Comparison of ENCODE assay signal across 20 mouse cellular contexts in genomic region chr5:129856414-129856813, GRCm38 (mm10). TPM values are rescaled to one million over a fixed set of nuclear protein-coding genes. Genes with fewer than 3 reads are reported as not detected.
DNase-seq lines count a peak whose midpoint lies in the region; ATAC-seq and TF ChIP-seq lines count a peak whose summit lies in the region.
"Had no signal": no experiment of that assay in that cellular context is flagged by ENCODE, and none has a peak within 500 bp of the region (broad histone marks: within the 10 kb centered on the region; RNA-seq: fewer than 3 reads in every experiment).

No protein-coding gene starts in this region.

- no peaks in the 10 kb centered on the region for H3K4me1 ChIP-seq in intestine, postnatal 0 days (replicated peaks; ENCODE audit: control insufficient read depth, insufficient read depth, low read length)
- H3K4me1 ChIP-seq in intestine, embryonic 16.5 days (ENCODE audit: control insufficient read depth, insufficient read depth, low read length): no peaks in the 10 kb centered on the region
- no peaks in the 10 kb centered on the region for H3K4me1 ChIP-seq in midbrain, postnatal 0 days (ENCODE audit: insufficient read depth, low read length)
- no peaks in the 10 kb centered on the region for H3K4me1 ChIP-seq in midbrain, embryonic 14.5 days (ENCODE audit: control insufficient read depth, insufficient read depth, low read length)
- H3K4me1 ChIP-seq: embryonic facial prominence, embryonic 12.5 days; limb, embryonic 12.5 days; neural tube, embryonic 12.5 days had no signal

- H3K4me3 ChIP-seq in intestine, postnatal 0 days (ENCODE audit: low read depth, low read length): no peak overlapping the region
- H3K4me3 ChIP-seq in intestine, embryonic 16.5 days (ENCODE audit: low read length): no peak overlapping the region
- no peak overlapping the region for H3K4me3 ChIP-seq in midbrain, postnatal 0 days (ENCODE audit: low read depth, low read length)
- H3K4me3 ChIP-seq in midbrain, embryonic 14.5 days (replicated peaks; ENCODE audit: low read depth, low read length): no peak overlapping the region
- H3K4me3 ChIP-seq: embryonic facial prominence, embryonic 12.5 days; limb, embryonic 12.5 days; neural tube, embryonic 12.5 days had no signal

- H3K4me2 ChIP-seq in intestine, postnatal 0 days (replicated peaks; ENCODE audit: low read depth): no peak overlapping the region
- H3K4me2 ChIP-seq in intestine, embryonic 16.5 days (ENCODE audit: low read depth, low read length): no peak overlapping the region
- H3K4me2 ChIP-seq in midbrain, postnatal 0 days (ENCODE audit: low read depth, low read length, poor library complexity, severe bottlenecking): no peak overlapping the region
- no peak overlapping the region for H3K4me2 ChIP-seq in midbrain, embryonic 14.5 days (ENCODE audit: low read length)
- H3K4me2 ChIP-seq: embryonic facial prominence, embryonic 12.5 days; limb, embryonic 12.5 days; neural tube, embryonic 12.5 days had no signal

- H3K9me3 ChIP-seq in intestine, postnatal 0 days (ENCODE audit: control insufficient read depth): no peaks in the 10 kb centered on the region
- no peaks in the 10 kb centered on the region for H3K9me3 ChIP-seq in intestine, embryonic 16.5 days (ENCODE audit: control insufficient read depth, low read length)
- no peaks in the 10 kb centered on the region for H3K9me3 ChIP-seq in midbrain, postnatal 0 days (ENCODE audit: low read length)
- H3K9me3 ChIP-seq in midbrain, embryonic 14.5 days (ENCODE audit: control insufficient read depth, low read length): no peaks in the 10 kb centered on the region
- H3K9me3 ChIP-seq: embryonic facial prominence, embryonic 12.5 days; limb, embryonic 12.5 days; neural tube, embryonic 12.5 days had no signal

- H3K9ac ChIP-seq in intestine, postnatal 0 days (ENCODE audit: low read depth, low read length): no peak overlapping the region
- H3K9ac ChIP-seq in intestine, embryonic 16.5 days (ENCODE audit: low read depth, low read length): no peak overlapping the region
- H3K9ac ChIP-seq in midbrain, postnatal 0 days (replicated peaks; ENCODE audit: low read length, poor library complexity, severe bottlenecking): no peak overlapping the region
- H3K9ac ChIP-seq in midbrain, embryonic 14.5 days (replicated peaks; ENCODE audit: low read length): no peak overlapping the region
- H3K9ac ChIP-seq: embryonic facial prominence, embryonic 12.5 days; limb, embryonic 12.5 days; neural tube, embryonic 12.5 days had no signal

- H3K36me3 ChIP-seq in intestine, postnatal 0 days (ENCODE audit: control insufficient read depth, insufficient read depth): peaks cover 16% of the 10 kb centered on the region
- peaks cover 11% of the 10 kb centered on the region for H3K36me3 ChIP-seq in intestine, embryonic 16.5 days (ENCODE audit: control insufficient read depth, insufficient read depth, low read length)
- peaks cover 29% of the 10 kb centered on the region for H3K36me3 ChIP-seq in midbrain, postnatal 0 days (ENCODE audit: insufficient read depth, low read length)
- H3K36me3 ChIP-seq in midbrain, embryonic 14.5 days (ENCODE audit: control insufficient read depth, insufficient read depth, low read length): peaks cover 56% of the 10 kb centered on the region

- WGBS in intestine, postnatal 0 days: 88% methylated on average over 5 of the region's 5 CpGs
- WGBS in intestine, embryonic 16.5 days: 86% methylated on average over 5 of the region's 5 CpGs
- 83% methylated on average over 5 of the region's 5 CpGs for WGBS in midbrain, postnatal 0 days
- WGBS in midbrain, embryonic 14.5 days: 88% methylated on average over 5 of the region's 5 CpGs

- H3K27me3 ChIP-seq in intestine, postnatal 0 days (replicated peaks; ENCODE audit: control insufficient read depth, insufficient read depth, low read length): no peaks in the 10 kb centered on the region
- no peaks in the 10 kb centered on the region for H3K27me3 ChIP-seq in intestine, embryonic 16.5 days (replicated peaks; ENCODE audit: control insufficient read depth, insufficient read depth, low read length)
- no peaks in the 10 kb centered on the region for H3K27me3 ChIP-seq in midbrain, postnatal 0 days (ENCODE audit: insufficient read depth, low read length)
- no peaks in the 10 kb centered on the region for H3K27me3 ChIP-seq in midbrain, embryonic 14.5 days (ENCODE audit: control insufficient read depth, insufficient read depth, low read length)
- H3K27me3 ChIP-seq: embryonic facial prominence, embryonic 12.5 days; limb, embryonic 12.5 days; neural tube, embryonic 12.5 days had no signal

- DNase-seq in midbrain, postnatal 0 days (ENCODE audit: low spot score): no peak
- DNase-seq in midbrain, embryonic 14.5 days: no peak
- peak; percentile 76 for DNase-seq in R1 (ENCODE audit: low read depth, low spot score)
- no peak for DNase-seq in urinary bladder, postnatal 36 days (ENCODE audit: low spot score in 2 of 2)
- no peak for DNase-seq in kidney, adult 11 months
- DNase-seq: cerebellum, adult 9-11 months; heart, adult 11 months; kidney, adult 8-10 months; kidney, postnatal 25 days; lung, adult 18-20 months; lung, postnatal 14 days; thymus, postnatal 36 days had no signal

- peak; percentile 18; the same call in 1 of the 2 replicates for TF ChIP-seq CTCF in intestine, postnatal 0 days (IDR thresholded peaks at IDR 0.05; ENCODE audit: low read depth)
- peak; percentile 22; the same call in 1 of the 2 replicates for TF ChIP-seq CTCF in midbrain, postnatal 0 days (IDR thresholded peaks at IDR 0.05)

- no peak overlapping the region for H3K27ac ChIP-seq in intestine, postnatal 0 days (ENCODE audit: low read depth, low read length)
- H3K27ac ChIP-seq in intestine, embryonic 16.5 days (ENCODE audit: low read length): no peak overlapping the region
- no peak overlapping the region for H3K27ac ChIP-seq in midbrain, postnatal 0 days (ENCODE audit: low read depth, low read length)
- H3K27ac ChIP-seq in midbrain, embryonic 14.5 days (replicated peaks; ENCODE audit: low read depth, low read length): no peak overlapping the region
- H3K27ac ChIP-seq: embryonic facial prominence, embryonic 12.5 days; limb, embryonic 12.5 days; neural tube, embryonic 12.5 days had no signal

- ATAC-seq in intestine, postnatal 0 days: no peak
- ATAC-seq in intestine, embryonic 16.5 days: no peak
- no peak for ATAC-seq in midbrain, postnatal 0 days (ENCODE audit: low FRiP score)
- no peak for ATAC-seq in midbrain, embryonic 14.5 days (ENCODE audit: low FRiP score, low TSS enrichment)
- ATAC-seq in megakaryocyte progenitor cell, adult 5-6 weeks (replicated peaks; ENCODE audit: poor library complexity): peak; percentile 54; the same call in 1 of the 2 replicates
- ATAC-seq: forebrain, embryonic 14.5 days; hindbrain, embryonic 16.5 days had no signal

RNA-seq across cellular contexts. Expression of gene Sumf2, which starts 9.6 kb away (rescaled TPM):
- 14.6 and 15.1 TPM in 2 replicates for polyA plus RNA-seq in intestine, postnatal 0 days (2015; fragmentation: Nextera tagmentation; extraction: Ambion mirVana)
- 33.4 and 35.3 TPM in 2 replicates for polyA plus RNA-seq in intestine, embryonic 16.5 days (2015; fragmentation: Nextera tagmentation; extraction: Ambion mirVana)
- 33.5 and 56.9 TPM in 2 replicates for total RNA-seq in midbrain, postnatal 0 days (2014; rRNA removed)
- polyA plus RNA-seq in midbrain, postnatal 0 days (2015; fragmentation: Nextera tagmentation; extraction: Ambion mirVana): 24.5 and 26.8 TPM in 2 replicates
- 21.7 and 30.6 TPM in 2 replicates for polyA plus RNA-seq in midbrain, embryonic 14.5 days (2014; fragmentation: Nextera tagmentation; extraction: Ambion mirVana)
- total RNA-seq in megakaryocyte progenitor cell, adult 5-6 weeks (2015): 6.2 and 7.6 TPM in 2 replicates
- 18.5 and 25.8 TPM in 2 replicates for total RNA-seq in megakaryocyte progenitor cell, adult 5-6 weeks (2017)

RNA-seq across cellular contexts. Expression of gene Chchd2, which starts 30.9 kb away (rescaled TPM):
- 1,534 and 1,607 TPM in 2 replicates for polyA plus RNA-seq in intestine, postnatal 0 days (2015; fragmentation: Nextera tagmentation; extraction: Ambion mirVana)
- polyA plus RNA-seq in intestine, embryonic 16.5 days (2015; fragmentation: Nextera tagmentation; extraction: Ambion mirVana): 1,153 and 1,157 TPM in 2 replicates
- 742 and 901 TPM in 2 replicates for total RNA-seq in midbrain, postnatal 0 days (2014; rRNA removed)
- 693 and 752 TPM in 2 replicates for polyA plus RNA-seq in midbrain, postnatal 0 days (2015; fragmentation: Nextera tagmentation; extraction: Ambion mirVana)
- polyA plus RNA-seq in midbrain, embryonic 14.5 days (2014; fragmentation: Nextera tagmentation; extraction: Ambion mirVana): 748 and 816 TPM in 2 replicates
- total RNA-seq in megakaryocyte progenitor cell, adult 5-6 weeks (2015): 404 and 447 TPM in 2 replicates
- total RNA-seq in megakaryocyte progenitor cell, adult 5-6 weeks (2017): 176 and 233 TPM in 2 replicates

RNA-seq across cellular contexts. Expression of gene Zbed5, which starts 39.1 kb away (rescaled TPM):
- 1.8 and 2.4 TPM in 2 replicates for polyA plus RNA-seq in intestine, postnatal 0 days (2015; fragmentation: Nextera tagmentation; extraction: Ambion mirVana)
- 2.2 and 2.4 TPM in 2 replicates for polyA plus RNA-seq in intestine, embryonic 16.5 days (2015; fragmentation: Nextera tagmentation; extraction: Ambion mirVana)
- total RNA-seq in midbrain, postnatal 0 days (2014; rRNA removed): 15.1 TPM in 2 replicates
- 10.7 and 10.9 TPM in 2 replicates for polyA plus RNA-seq in midbrain, postnatal 0 days (2015; fragmentation: Nextera tagmentation; extraction: Ambion mirVana)
- 20.0 and 20.1 TPM in 2 replicates for polyA plus RNA-seq in midbrain, embryonic 14.5 days (2014; fragmentation: Nextera tagmentation; extraction: Ambion mirVana)
- 3.2 and 4.2 TPM in 2 replicates for total RNA-seq in megakaryocyte progenitor cell, adult 5-6 weeks (2015)
- 2.4 and 2.8 TPM in 2 replicates for total RNA-seq in megakaryocyte progenitor cell, adult 5-6 weeks (2017)

RNA-seq across cellular contexts. Expression of gene Phkg1, which starts 41.9 kb away (rescaled TPM):
- polyA plus RNA-seq in intestine, postnatal 0 days (2015; fragmentation: Nextera tagmentation; extraction: Ambion mirVana): not detected in 2 replicates
- 0.11 TPM in 1 of 2 replicates, not detected in the other for polyA plus RNA-seq in intestine, embryonic 16.5 days (2015; fragmentation: Nextera tagmentation; extraction: Ambion mirVana)
- total RNA-seq in midbrain, postnatal 0 days (2014; rRNA removed): 0.66 and 3.0 TPM in 2 replicates
- polyA plus RNA-seq in midbrain, postnatal 0 days (2015; fragmentation: Nextera tagmentation; extraction: Ambion mirVana): 1.5 TPM in 2 replicates
- polyA plus RNA-seq in midbrain, embryonic 14.5 days (2014; fragmentation: Nextera tagmentation; extraction: Ambion mirVana): 0.22 and 0.94 TPM in 2 replicates
- 0.12 TPM in 1 of 2 replicates, not detected in the other for total RNA-seq in megakaryocyte progenitor cell, adult 5-6 weeks (2015)
- 0.14 and 0.33 TPM in 2 replicates for total RNA-seq in megakaryocyte progenitor cell, adult 5-6 weeks (2017)

RNA-seq across cellular contexts. Expression of gene Nupr1l, which starts 51.9 kb away (rescaled TPM):
- polyA plus RNA-seq in intestine, postnatal 0 days (2015; fragmentation: Nextera tagmentation; extraction: Ambion mirVana): 3.3 and 3.8 TPM in 2 replicates
- polyA plus RNA-seq in intestine, embryonic 16.5 days (2015; fragmentation: Nextera tagmentation; extraction: Ambion mirVana): 2.1 and 2.3 TPM in 2 replicates
- total RNA-seq in midbrain, postnatal 0 days (2014; rRNA removed): 1.1 and 1.9 TPM in 2 replicates
- polyA plus RNA-seq in midbrain, postnatal 0 days (2015; fragmentation: Nextera tagmentation; extraction: Ambion mirVana): 5.2 and 5.8 TPM in 2 replicates
- polyA plus RNA-seq in midbrain, embryonic 14.5 days (2014; fragmentation: Nextera tagmentation; extraction: Ambion mirVana): 5.4 and 6.0 TPM in 2 replicates
- 1.3 TPM in 1 of 2 replicates, not detected in the other for total RNA-seq in megakaryocyte progenitor cell, adult 5-6 weeks (2015)
- 0.29 and 0.84 TPM in 2 replicates for total RNA-seq in megakaryocyte progenitor cell, adult 5-6 weeks (2017)
